Mouse (Mus musculus): ENCODE data around the gene Gm49387.

DNA sequence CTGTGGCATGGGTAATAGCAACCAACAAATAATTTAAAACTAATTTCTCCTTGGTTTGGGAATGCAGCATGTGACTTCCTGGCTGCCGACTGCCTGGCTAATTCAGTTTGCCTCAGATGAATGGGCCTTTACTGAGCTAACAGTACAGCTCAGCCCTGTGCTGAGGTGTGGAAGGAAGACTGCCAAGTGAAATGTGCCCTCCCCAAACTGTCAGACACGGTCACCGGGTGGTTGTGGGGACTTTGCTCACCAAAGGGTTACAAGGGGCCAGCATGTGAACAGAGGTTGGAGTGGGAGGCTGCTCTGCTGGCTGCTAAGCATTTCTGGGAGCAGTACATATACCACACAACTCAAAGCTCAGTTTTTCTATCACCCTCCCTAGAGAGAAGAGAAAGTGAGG, 46.0 kb downstream of the Gm49387 start:
- TF ChIP-seq POLR2AphosphoS2 (IDR thresholded peaks at IDR 0.05; ENCODE audit: insufficient read length, low read depth) = no peak
- no peak for TF ChIP-seq E2F4 (IDR thresholded peaks at IDR 0.05; ENCODE audit: insufficient read depth)
- no peak for TF ChIP-seq POLR2A (IDR thresholded peaks at IDR 0.05; ENCODE audit: insufficient read length, low read depth)
- no peak for TF ChIP-seq TCF12 (IDR thresholded peaks at IDR 0.05; ENCODE audit: insufficient read depth, poor library complexity, severe bottlenecking)
- TF ChIP-seq SRF (IDR thresholded peaks at IDR 0.05; ENCODE audit: control insufficient read depth, insufficient read length, low read depth) = no peak
- TF ChIP-seq MAX (IDR thresholded peaks at IDR 0.05; ENCODE audit: low read depth) = no peak
- TF ChIP-seq MYOD1 (IDR thresholded peaks at IDR 0.05; ENCODE audit: control insufficient read depth in 1 of 3, insufficient read length in 2 of 3, low read depth in 2 of 3) = no peak

Measured in myocyte (in vitro differentiated cells).